Mouse (Mus musculus) limb, embryonic 12.5 days (tissue): ENCODE measurements at regions not wholly inside any gene's neighbourhood (a gene's known extent, or its start where the extent isn't known, plus 50 kb on each side); places are given as distances from the start of the nearest gene placed in this dataset.

Experiments
- ATAC-seq: fragments of 200-750 bp; cut with Nextera tagmentation; 2 replicates; pipeline ENCODE4 v1.8.0; 2017; ENCODE audit warnings: low read depth, moderate TSS enrichment; ENCODE audit not compliant: insufficient number of reproducible peaks, insufficient read depth, low FRiP score, low TSS enrichment
- H3K27ac ChIP-seq: fragments of 300-500 bp; sonication (generic); 2 replicates; pipeline ENCODE4 v1.5.1; 2016; ENCODE audit warnings: mild to moderate bottlenecking, moderate library complexity
- H3K27me3 ChIP-seq: fragments of 300-500 bp; sonication (generic); 2 replicates; pipeline ENCODE4 v1.6.1; 2016; ENCODE audit warnings: mild to moderate bottlenecking, moderate library complexity
- H3K36me3 ChIP-seq: fragments of 300-500 bp; sonication (generic); 2 replicates; pipeline ENCODE4 v1.6.1; 2016; ENCODE audit warnings: mild to moderate bottlenecking, moderate library complexity
- H3K4me1 ChIP-seq: fragments of 300-500 bp; sonication (generic); replicated peaks from 2 replicates; pipeline ENCODE4 v1.6.1; 2016
- H3K4me2 ChIP-seq: fragments of 300-500 bp; sonication (generic); 2 replicates; pipeline ENCODE4 v1.6.1; 2016; ENCODE audit warnings: mild to moderate bottlenecking, moderate library complexity
- H3K4me3 ChIP-seq: fragments of 300-500 bp; sonication (generic); replicated peaks from 2 replicates; pipeline ENCODE4 v1.5.1; 2016; ENCODE audit warnings: mild to moderate bottlenecking
- H3K9ac ChIP-seq: fragments of 300-500 bp; sonication (generic); replicated peaks from 2 replicates; pipeline ENCODE4 v1.6.1; 2016; ENCODE audit warnings: mild to moderate bottlenecking, moderate library complexity
- H3K9me3 ChIP-seq: fragments of 300-500 bp; sonication (generic); 2 replicates; pipeline ENCODE4 v1.6.1; 2016; ENCODE audit warnings: mild to moderate bottlenecking, moderate library complexity
- WGBS: fragments of 180-500 bp; shearing (Covaris S2); methylation state at CpG from one replicate; pipeline ENCODE4 v1.1.7; 2016; 5-methylcytosine and 5-hydroxymethylcytosine counted together

- H3K9ac ChIP-seq, result no peak overlapping the region
- H3K27ac ChIP-seq, result no peak overlapping the region
- H3K27me3 ChIP-seq, result no peaks in the 10 kb centered on the region
- no peaks in the 10 kb centered on the region for H3K36me3 ChIP-seq
- no peaks in the 10 kb centered on the region for H3K9me3 ChIP-seq
- WGBS, result 94% methylated on average over 9 of the region's 9 CpGs
- no peak for ATAC-seq
- no peak overlapping the region for H3K4me3 ChIP-seq
- H3K4me1 ChIP-seq, result no peaks in the 10 kb centered on the region
- no peak overlapping the region for H3K4me2 ChIP-seq
These were observed 1297.2 kb upstream of the A1bg start for GRCm38 (mm10) chr15:62219934-62220540.

- Histone ChIP-seq H3K4me2 (no peak overlapping the region), H3K27ac (no peak overlapping the region), H3K9me3 (no peaks in the 10 kb centered on the region), H3K9ac (no peak overlapping the region), H3K36me3 (no peaks in the 10 kb centered on the region), H3K4me3 (no peak overlapping the region), H3K4me1 (no peaks in the 10 kb centered on the region), H3K27me3 (no peaks in the 10 kb centered on the region)
- no peak for ATAC-seq
- WGBS, result 92% methylated on average over 21 of the region's 21 CpGs
These were observed 1295.7 kb upstream of the A1bg start for GRCm38 (mm10) chr15:62218346-62219080.

DNA sequence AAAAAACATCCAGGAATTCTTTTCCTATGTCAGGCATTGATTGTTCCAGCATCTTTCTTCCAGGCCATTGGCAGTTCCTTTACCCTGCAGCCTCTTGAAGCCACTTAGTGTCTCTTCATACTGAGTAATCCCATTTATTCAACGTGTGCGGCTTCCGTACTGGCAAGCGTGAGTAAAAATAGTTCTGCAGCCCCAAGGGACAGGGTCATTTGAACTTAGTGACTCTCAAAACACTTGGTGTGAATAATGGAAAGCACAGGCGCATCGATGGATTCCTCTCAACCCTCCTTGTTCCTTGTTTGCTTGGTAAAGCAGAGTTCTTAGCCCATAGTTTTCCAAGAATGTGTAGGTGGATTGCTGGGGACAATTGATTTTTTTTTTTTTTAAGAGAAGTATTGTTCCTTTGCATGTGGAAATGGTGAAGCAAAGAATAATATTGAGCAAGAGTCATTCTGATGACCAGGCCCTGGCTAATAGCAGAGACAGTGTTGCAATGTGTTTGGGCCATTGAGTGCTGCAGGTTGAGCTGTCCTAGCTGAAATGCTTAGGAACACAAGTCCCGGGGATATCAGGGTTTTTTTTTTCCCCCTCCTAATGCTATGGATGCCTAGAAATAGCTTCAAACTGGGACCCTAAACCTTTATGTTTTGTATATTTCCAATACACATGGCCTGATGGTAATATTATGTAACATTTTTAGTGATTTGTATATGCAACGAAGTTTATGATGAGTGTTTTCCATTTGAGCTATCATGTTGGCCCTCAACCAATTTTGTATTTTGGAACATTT is 1294.1 kb upstream of the A1bg start:
- H3K27ac ChIP-seq, result no peak overlapping the region
- no peaks in the 10 kb centered on the region for H3K9me3 ChIP-seq
- H3K4me1 ChIP-seq, result no peaks in the 10 kb centered on the region
- 79% methylated on average over 8 of the region's 8 CpGs for WGBS
- no peak overlapping the region for H3K4me2 ChIP-seq
- H3K36me3 ChIP-seq, result no peaks in the 10 kb centered on the region
- ATAC-seq, result no peak
- H3K4me3 ChIP-seq, result no peak overlapping the region
- no peak overlapping the region for H3K9ac ChIP-seq
- H3K27me3 ChIP-seq, result no peaks in the 10 kb centered on the region

- no peak overlapping the region for H3K4me2 ChIP-seq
- no peaks in the 10 kb centered on the region for H3K27me3 ChIP-seq
- no peak overlapping the region for H3K27ac ChIP-seq
- H3K36me3 ChIP-seq, result no peaks in the 10 kb centered on the region
- H3K4me3 ChIP-seq, result no peak overlapping the region
- ATAC-seq, result no peak
- 80% methylated on average over 8 of the region's 8 CpGs for WGBS
- H3K9ac ChIP-seq, result no peak overlapping the region
- H3K4me1 ChIP-seq, result no peaks in the 10 kb centered on the region
- no peaks in the 10 kb centered on the region for H3K9me3 ChIP-seq
These were observed 1293.0 kb upstream of the A1bg start for GRCm38 (mm10) chr15:62215616-62216398.

DNA sequence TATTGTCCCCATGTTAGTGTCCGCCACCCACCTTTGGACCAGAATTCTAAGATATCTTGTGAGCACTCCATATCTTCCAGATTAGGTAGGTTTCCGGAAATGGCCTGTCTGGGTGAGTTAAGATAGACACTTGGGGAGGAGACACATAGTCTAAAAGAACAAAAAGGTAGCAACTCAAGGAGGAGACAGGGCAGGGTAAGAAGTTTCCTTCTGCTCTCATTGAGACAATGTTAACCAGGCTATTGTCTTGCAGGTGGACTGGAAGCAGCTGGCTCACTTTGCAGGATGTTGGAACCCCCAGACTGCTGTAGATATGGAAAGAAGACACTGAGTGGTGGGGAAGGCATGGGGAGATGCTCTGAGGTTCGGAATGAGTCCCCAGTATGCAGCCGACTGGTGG is 1291.5 kb upstream of the A1bg start:
- H3K27ac ChIP-seq, result no peak overlapping the region
- no peak overlapping the region for H3K9ac ChIP-seq
- no peaks in the 10 kb centered on the region for H3K4me1 ChIP-seq
- H3K4me3 ChIP-seq, result no peak overlapping the region
- no peaks in the 10 kb centered on the region for H3K9me3 ChIP-seq
- H3K27me3 ChIP-seq, result no peaks in the 10 kb centered on the region
- H3K36me3 ChIP-seq, result no peaks in the 10 kb centered on the region
- H3K4me2 ChIP-seq, result no peak overlapping the region
- no peak for ATAC-seq
- WGBS, result 86% methylated on average over 4 of the region's 4 CpGs

DNA sequence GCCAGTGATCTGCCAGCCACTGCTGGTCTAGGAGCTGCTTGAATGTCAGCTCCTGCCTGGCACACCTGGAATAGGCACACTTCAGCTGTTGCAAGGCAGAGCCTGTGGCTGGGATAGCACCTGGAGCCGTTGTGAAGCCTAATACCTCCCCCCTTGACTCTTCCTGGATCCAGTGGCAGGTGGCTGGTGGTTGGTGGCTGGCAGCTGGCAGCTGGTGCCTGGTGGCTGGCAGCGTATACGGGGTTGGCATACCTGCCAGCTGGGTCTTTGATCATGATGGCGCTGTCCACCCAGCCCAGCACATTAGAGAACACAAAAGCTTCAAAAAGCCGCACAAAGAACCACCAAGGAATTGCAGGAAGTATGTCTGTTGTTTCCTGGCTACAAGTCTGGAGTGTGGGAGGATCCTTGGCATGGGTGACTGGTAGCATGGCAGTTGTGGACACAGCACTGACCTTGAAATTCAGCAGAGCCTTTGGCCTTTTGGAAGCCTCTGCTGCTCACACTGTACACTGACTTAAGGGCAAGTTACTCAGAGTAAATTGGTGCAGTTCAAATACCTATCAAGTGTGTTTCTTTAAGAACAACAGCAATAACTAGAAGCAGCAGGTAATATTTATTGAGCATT is 1289.6 kb upstream of the A1bg start:
- ATAC-seq, result no peak
- H3K27ac ChIP-seq, result no peak overlapping the region
- H3K9me3 ChIP-seq, result no peaks in the 10 kb centered on the region
- WGBS, result 86% methylated on average over 5 of the region's 5 CpGs
- no peak overlapping the region for H3K4me3 ChIP-seq
- H3K9ac ChIP-seq, result no peak overlapping the region
- no peaks in the 10 kb centered on the region for H3K4me1 ChIP-seq
- no peak overlapping the region for H3K4me2 ChIP-seq
- H3K27me3 ChIP-seq, result no peaks in the 10 kb centered on the region
- no peaks in the 10 kb centered on the region for H3K36me3 ChIP-seq

DNA sequence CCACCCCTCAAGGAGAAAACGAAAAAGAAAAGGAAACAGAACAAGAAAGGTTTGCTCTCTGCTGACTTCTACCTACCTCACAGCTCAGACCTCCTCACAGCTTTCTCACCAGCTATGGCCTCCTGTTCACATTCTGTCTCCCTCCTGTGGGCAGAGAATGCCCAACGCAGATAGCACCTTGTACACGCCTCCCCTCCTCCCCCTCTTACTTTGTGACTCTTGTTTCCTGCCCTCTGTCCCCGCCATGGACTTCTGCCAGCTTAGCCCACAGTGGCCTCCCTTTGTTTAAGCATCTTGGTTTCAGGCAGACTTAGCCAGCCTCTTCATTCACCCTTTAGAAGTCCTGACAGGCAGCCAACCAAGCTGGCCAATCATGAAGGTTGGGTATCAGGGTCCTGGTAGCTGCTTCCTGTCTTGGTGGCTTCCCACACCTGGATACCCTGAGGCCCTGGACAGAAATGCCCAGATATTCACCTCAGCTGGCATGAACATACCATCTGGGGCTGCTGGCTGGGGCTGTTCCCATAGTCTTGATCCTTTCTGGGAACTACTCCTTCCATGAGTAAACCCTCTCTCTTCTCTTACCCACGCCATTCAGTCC is 1287.2 kb upstream of the A1bg start:
- Histone ChIP-seq H3K4me3 (no peak overlapping the region), H3K27ac (no peak overlapping the region), H3K27me3 (no peaks in the 10 kb centered on the region), H3K9ac (no peak overlapping the region), H3K4me1 (no peaks in the 10 kb centered on the region), H3K9me3 (no peaks in the 10 kb centered on the region), H3K36me3 (no peaks in the 10 kb centered on the region), H3K4me2 (no peak overlapping the region)
- 92% methylated on average over 5 of the region's 5 CpGs for WGBS
- no peak for ATAC-seq

DNA sequence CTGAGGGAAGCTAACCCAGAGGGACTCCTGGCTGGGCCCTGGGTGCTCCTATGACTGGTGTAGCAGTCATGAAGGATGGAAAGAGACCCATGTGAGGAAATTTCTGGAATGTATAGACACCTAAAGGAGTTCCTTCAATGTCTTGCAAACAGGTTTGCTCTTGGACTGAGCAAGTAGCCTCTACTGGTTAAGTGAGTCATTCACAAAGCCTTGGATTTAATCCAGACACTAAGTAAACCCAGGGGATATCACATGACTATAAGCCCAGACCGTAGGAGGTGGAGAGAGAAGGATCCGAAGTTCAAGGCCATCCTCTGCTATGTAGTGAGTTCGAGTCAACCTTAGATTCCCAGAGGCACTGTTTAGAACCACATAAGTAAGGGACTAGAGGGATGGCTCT is 1286.5 kb upstream of the A1bg start:
- Histone ChIP-seq H3K27me3 (no peaks in the 10 kb centered on the region), H3K4me1 (no peaks in the 10 kb centered on the region), H3K9me3 (no peaks in the 10 kb centered on the region), H3K9ac (no peak overlapping the region), H3K4me3 (no peak overlapping the region), H3K36me3 (no peaks in the 10 kb centered on the region), H3K4me2 (no peak overlapping the region), H3K27ac (no peak overlapping the region)
- no peak for ATAC-seq
- WGBS, result 90% methylated on average over 3 of the region's 3 CpGs

GRCm38 (mm10) chr15:62206502-62206902 is 1283.7 kb upstream of the A1bg start:
- Histone ChIP-seq H3K36me3 (no peaks in the 10 kb centered on the region), H3K27me3 (no peaks in the 10 kb centered on the region), H3K27ac (no peak overlapping the region), H3K4me2 (no peak overlapping the region), H3K4me3 (no peak overlapping the region), H3K4me1 (no peaks in the 10 kb centered on the region; the same call in 1 of the 2 replicates), H3K9ac (no peak overlapping the region), H3K9me3 (peaks cover 5% of the 10 kb centered on the region; the same call in 1 of the 2 replicates)
- no peak for ATAC-seq
- WGBS, result 88% methylated on average over 4 of the region's 4 CpGs
